Mouse (Mus musculus) embryonic facial prominence, embryonic 12.5 days (tissue): ENCODE results near the gene Hoxd10. TPM values are rescaled to one million over a fixed set of nuclear protein-coding genes. Genes with fewer than 3 reads are reported as not detected.

Source experiments
- ATAC-seq: fragments of 200-750 bp; cut with Nextera tagmentation; 2 replicates; pipeline ENCODE4 v1.8.0; 2017; ENCODE audit not compliant: insufficient number of reproducible peaks, insufficient read depth, low FRiP score, low TSS enrichment
- H3K27ac ChIP-seq: fragments of 300-500 bp; sonication (generic); 2 replicates; pipeline ENCODE4 v1.5.1; 2016; ENCODE audit warnings: mild to moderate bottlenecking
- H3K27me3 ChIP-seq: fragments of 300-500 bp; sonication (generic); 2 replicates; pipeline ENCODE4 v1.6.1; 2016; ENCODE audit warnings: mild to moderate bottlenecking, moderate library complexity
- H3K36me3 ChIP-seq: fragments of 300-500 bp; sonication (generic); 2 replicates; pipeline ENCODE4 v1.6.1; 2016; ENCODE audit warnings: mild to moderate bottlenecking
- H3K4me1 ChIP-seq: fragments of 300-500 bp; sonication (generic); 2 replicates; pipeline ENCODE4 v1.6.1; 2016
- H3K4me2 ChIP-seq: fragments of 300-500 bp; sonication (generic); replicated peaks from 2 replicates; pipeline ENCODE4 v1.6.1; 2016; ENCODE audit warnings: mild to moderate bottlenecking, moderate library complexity
- H3K4me3 ChIP-seq: fragments of 300-500 bp; sonication (generic); 2 replicates; pipeline ENCODE4 v1.5.1; 2016; ENCODE audit warnings: mild to moderate bottlenecking
- H3K9ac ChIP-seq: fragments of 300-500 bp; sonication (generic); 2 replicates; pipeline ENCODE4 v1.6.1; 2016; ENCODE audit warnings: mild to moderate bottlenecking, moderate library complexity
- H3K9me3 ChIP-seq: fragments of 300-500 bp; sonication (generic); 2 replicates; pipeline ENCODE4 v1.6.1; 2016; ENCODE audit warnings: mild to moderate bottlenecking, moderate library complexity
- WGBS: fragments of 180-500 bp; shearing (Covaris S2); methylation state at CpG from one replicate; pipeline ENCODE4 v1.1.7; 2016; 5-methylcytosine and 5-hydroxymethylcytosine counted together
- polyA plus RNA-seq: library from polyadenylated mRNA; unstranded; fragments of >200 nt; fragmentation: Nextera tagmentation; extraction: Ambion mirVana; gene quantifications from 2 replicates; pipeline ENCODE4 v1.2.1, GENCODE M21; 2016

The Hoxd10 gene
- polyA plus RNA-seq, 1 experiment from 2014 or later, result not detected

DNA sequence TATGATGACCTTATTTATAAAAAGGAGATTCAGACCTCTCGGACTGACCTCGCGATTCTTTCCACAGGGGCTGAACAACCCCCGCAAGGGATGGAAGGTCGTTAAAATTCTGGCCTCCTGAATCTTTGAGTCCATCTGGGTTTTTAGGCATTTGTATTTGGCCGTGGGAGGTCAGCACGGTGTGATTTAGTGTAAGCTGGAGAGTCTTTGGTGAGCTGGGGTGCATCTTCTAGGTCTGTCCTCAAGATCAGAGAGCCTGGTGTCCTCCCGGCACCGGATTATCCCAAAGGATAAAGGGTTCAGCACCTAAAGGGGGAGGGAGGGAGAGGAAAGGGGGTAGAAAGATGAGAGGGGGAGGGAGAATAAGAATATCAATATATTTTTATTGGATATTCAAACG, 11.6 kb downstream of the Hoxd10 start:
- Histone ChIP-seq H3K27ac (no peak overlapping the region), H3K9ac (no peak overlapping the region), H3K4me1 (peaks cover 6% of the 10 kb centered on the region), H3K9me3 (no peaks in the 10 kb centered on the region), H3K36me3 (no peaks in the 10 kb centered on the region), H3K4me3 (no peak overlapping the region), H3K27me3 (peaks cover 91% of the 10 kb centered on the region), H3K4me2 (no peak overlapping the region)
- 2% methylated on average over 10 of the region's 10 CpGs for WGBS
- ATAC-seq, result no peak

DNA sequence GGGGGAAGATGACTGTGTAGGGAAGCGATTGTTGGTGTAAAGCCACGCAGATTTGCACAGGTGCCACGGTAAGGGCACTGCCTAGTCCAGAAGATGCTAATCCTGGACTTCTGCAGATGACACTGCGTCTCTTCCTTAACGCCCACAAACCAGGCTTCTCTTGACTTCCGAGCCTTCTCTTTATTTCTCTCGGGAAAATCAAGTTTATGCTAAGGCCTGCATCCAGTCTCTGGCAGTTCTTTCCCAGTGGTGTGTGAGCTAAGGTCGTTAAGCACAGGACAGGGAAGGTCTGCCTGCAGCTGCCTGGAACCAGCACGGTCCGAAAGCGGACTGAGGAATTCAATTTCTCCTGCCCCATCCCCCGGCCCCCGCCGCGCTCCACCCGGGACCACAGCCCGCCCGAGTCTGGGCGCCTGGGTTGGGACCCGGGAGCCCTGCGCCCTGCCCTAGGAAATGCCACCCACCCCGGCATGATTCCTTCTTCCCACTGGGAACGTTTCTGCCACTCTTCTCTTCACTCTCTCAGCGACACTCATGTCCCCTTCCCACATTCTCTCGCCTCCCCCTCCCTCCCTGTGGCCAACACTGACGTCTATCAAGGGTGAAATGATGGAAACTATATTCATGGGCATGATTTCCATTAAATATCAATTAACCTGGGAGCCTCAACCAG, 12.1 kb downstream of the Hoxd10 start:
- no peak overlapping the region for H3K4me2 ChIP-seq
- H3K36me3 ChIP-seq, result no peaks in the 10 kb centered on the region
- peaks cover 91% of the 10 kb centered on the region for H3K27me3 ChIP-seq
- H3K4me3 ChIP-seq, result peak overlapping the region; percentile 36; the same call in 1 of the 2 replicates
- 2% methylated on average over 26 of the region's 26 CpGs for WGBS
- H3K9ac ChIP-seq, result no peak overlapping the region
- no peak overlapping the region for H3K27ac ChIP-seq
- ATAC-seq, result no peak
- H3K4me1 ChIP-seq, result 0 out of 2 replicates have a peak, but pooled peaks cover 3% of the 10 kb centered on the region
- no peaks in the 10 kb centered on the region for H3K9me3 ChIP-seq

DNA sequence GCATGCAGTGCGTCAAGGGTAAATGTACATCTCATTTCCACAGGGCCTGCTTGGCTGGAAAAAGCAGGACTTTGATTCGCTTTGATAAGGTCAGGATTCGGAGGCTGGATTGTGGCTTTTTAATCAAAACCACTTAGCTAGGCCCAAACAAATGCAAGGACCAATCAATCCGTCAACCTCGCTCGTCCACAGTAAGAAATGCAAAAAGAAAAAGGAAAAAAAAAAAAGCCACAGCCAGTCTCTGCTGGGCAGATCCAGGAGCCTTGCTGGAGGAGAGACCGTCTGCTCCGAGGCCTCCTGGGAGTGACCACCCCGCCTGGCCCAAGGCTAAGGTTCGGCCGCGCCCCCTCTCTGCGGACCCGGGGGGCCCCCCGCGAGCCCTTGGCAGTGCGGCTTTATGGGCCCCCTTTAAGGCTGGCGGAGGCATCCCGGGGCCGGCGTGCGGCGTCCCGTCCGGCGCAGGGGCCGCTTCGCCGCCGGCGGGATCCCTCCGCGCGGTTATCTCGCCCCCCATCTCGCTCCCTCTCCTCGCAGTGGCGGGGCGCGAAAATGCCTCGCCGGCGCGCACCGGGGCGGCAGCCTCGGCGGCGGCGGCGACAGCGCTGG, 12.8 kb downstream of the Hoxd10 start, which contains the start of gene Hoxd8:
TSS of gene Hoxd8 (plus strand) at position 223 of the 606 bp plus-strand sequence.
- Histone ChIP-seq H3K36me3 (no peaks in the 10 kb centered on the region), H3K4me1 (0 out of 2 replicates have a peak, but pooled peaks cover 3% of the 10 kb centered on the region), H3K27me3 (peaks cover 91% of the 10 kb centered on the region), H3K9me3 (no peaks in the 10 kb centered on the region), H3K9ac (peak within 1 kb of the TSS; percentile 45; the same call in 1 of the 2 replicates), H3K27ac (no peak within 1 kb of the TSS), H3K4me3 (peak within 1 kb of the TSS; percentile 36), H3K4me2 (peak within 1 kb of the TSS; percentile 58)
- ATAC-seq, result no peak
- under 1% methylated on average over 35 of the region's 52 CpGs for WGBS

DNA sequence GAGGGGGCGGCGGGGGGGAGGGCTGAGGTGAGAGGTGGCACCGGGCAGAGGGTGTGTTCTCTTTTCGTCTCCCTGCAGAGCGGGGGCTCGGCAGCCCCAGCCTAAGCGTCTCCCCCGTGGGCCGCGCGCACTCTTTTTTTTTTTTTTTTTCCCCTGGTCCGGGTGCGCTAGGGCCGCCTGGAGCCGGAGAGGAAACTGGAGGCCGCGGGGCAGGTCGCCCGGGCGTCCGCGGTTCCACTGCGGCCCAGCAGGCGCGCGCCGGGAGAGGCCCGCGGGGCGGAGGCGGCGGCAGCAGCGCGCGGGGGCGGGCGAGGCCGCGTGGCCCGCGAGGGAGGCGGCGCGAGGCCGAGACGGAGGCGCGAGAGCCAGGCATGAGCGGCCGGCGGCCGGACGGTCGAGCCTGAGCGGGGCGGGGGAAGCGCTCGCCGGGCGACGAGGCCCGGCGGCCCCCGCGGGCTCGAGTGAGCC, 13.3 kb downstream of the Hoxd10 start:
- H3K4me3 ChIP-seq, result peak overlapping the region; percentile 36
- H3K9me3 ChIP-seq, result no peaks in the 10 kb centered on the region
- no peaks in the 10 kb centered on the region for H3K36me3 ChIP-seq
- no peak for ATAC-seq
- 0 out of 2 replicates have a peak, but pooled peaks cover 3% of the 10 kb centered on the region for H3K4me1 ChIP-seq
- H3K27ac ChIP-seq, result no peak overlapping the region
- under 1% methylated on average over 43 of the region's 66 CpGs for WGBS
- peak overlapping the region; percentile 58 for H3K4me2 ChIP-seq
- H3K9ac ChIP-seq, result peak overlapping the region; percentile 45; the same call in 1 of the 2 replicates
- peaks cover 91% of the 10 kb centered on the region for H3K27me3 ChIP-seq

- WGBS, result 1% methylated on average over 52 of the region's 85 CpGs
- Histone ChIP-seq H3K27ac (no peak overlapping the region), H3K4me1 (0 out of 2 replicates have a peak, but pooled peaks cover 3% of the 10 kb centered on the region), H3K4me3 (peak overlapping the region; percentile 36), H3K9me3 (no peaks in the 10 kb centered on the region), H3K36me3 (no peaks in the 10 kb centered on the region), H3K9ac (peak overlapping the region; percentile 45; the same call in 1 of the 2 replicates), H3K4me2 (peak overlapping the region; percentile 58), H3K27me3 (peaks cover 91% of the 10 kb centered on the region)
- no peak for ATAC-seq
Measured at GRCm38 (mm10) chr2:74705467-74706089, 13.9 kb downstream of the Hoxd10 start.

DNA sequence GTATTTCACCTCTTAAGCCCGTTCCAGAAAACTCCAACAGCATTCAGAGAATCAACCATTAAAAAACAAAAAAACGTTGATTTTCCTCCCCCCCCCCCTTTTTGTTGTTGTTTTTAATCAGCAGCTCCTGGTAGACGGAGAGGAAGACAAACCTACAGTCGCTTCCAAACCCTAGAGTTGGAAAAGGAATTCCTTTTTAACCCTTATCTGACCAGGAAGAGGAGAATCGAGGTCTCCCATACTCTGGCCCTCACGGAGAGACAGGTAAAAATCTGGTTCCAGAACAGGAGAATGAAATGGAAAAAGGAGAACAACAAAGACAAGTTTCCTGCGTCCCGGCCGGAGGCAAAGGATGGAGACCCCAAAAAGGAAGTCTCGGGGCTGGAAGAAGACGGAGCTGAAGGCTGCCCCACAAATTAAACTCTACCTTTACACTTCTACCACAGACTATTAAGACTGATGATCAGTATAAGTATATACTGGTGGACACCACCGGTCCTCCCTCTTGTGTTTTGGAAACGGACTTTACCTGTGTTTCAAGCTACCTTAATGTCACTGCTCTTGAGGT, 14.8 kb downstream of the Hoxd10 start:
- no peak overlapping the region for H3K9ac ChIP-seq
- H3K4me2 ChIP-seq, result no peak overlapping the region
- WGBS, result 3% methylated on average over 13 of the region's 13 CpGs
- peaks cover 89% of the 10 kb centered on the region for H3K27me3 ChIP-seq
- ATAC-seq, result no peak
- no peak overlapping the region for H3K27ac ChIP-seq
- no peaks in the 10 kb centered on the region for H3K9me3 ChIP-seq
- H3K4me3 ChIP-seq, result no peak overlapping the region
- no peaks in the 10 kb centered on the region for H3K36me3 ChIP-seq
- H3K4me1 ChIP-seq, result 0 out of 2 replicates have a peak, but pooled peaks cover 3% of the 10 kb centered on the region

GRCm38 (mm10) chr2:74707599-74707998, 15.9 kb downstream of the Hoxd10 start:
- no peak overlapping the region for H3K9ac ChIP-seq
- H3K4me2 ChIP-seq, result no peak overlapping the region
- WGBS, result 7% methylated on average over 7 of the region's 7 CpGs
- H3K27ac ChIP-seq, result no peak overlapping the region
- H3K4me3 ChIP-seq, result no peak overlapping the region
- 0 out of 2 replicates have a peak, but pooled peaks cover 3% of the 10 kb centered on the region for H3K4me1 ChIP-seq
- H3K27me3 ChIP-seq, result peaks cover 92% of the 10 kb centered on the region
- H3K9me3 ChIP-seq, result no peaks in the 10 kb centered on the region
- no peaks in the 10 kb centered on the region for H3K36me3 ChIP-seq
- ATAC-seq, result no peak

DNA sequence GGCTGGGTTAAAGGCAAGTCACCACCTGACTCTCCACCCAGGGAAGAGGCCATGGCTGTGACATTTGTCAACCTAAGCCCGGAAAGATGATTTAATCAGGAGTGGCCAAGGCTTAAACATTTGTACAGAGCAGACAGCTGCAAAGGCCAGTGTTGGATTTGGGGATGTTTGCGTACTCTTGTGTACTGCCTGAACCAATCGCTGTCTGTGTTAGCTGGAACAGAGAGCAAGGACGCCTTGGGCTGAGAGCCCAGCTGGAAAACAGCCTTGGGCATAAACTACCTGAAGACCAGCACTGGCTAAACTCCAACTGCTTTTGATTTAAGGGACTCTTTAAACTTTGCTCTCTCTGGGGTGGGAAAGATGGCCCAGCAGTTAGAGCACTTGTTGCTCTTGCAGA, 17.0 kb downstream of the Hoxd10 start:
- Histone ChIP-seq H3K36me3 (no peaks in the 10 kb centered on the region), H3K9me3 (no peaks in the 10 kb centered on the region), H3K27ac (no peak overlapping the region), H3K9ac (no peak overlapping the region), H3K4me1 (0 out of 2 replicates have a peak, but pooled peaks cover 3% of the 10 kb centered on the region), H3K4me3 (no peak overlapping the region), H3K4me2 (no peak overlapping the region), H3K27me3 (peaks cover 92% of the 10 kb centered on the region)
- 6% methylated on average over 4 of the region's 4 CpGs for WGBS
- ATAC-seq, result no peak

GRCm38 (mm10) chr2:74709465-74710419, 18.0 kb downstream of the Hoxd10 start:
- H3K4me1 ChIP-seq, result 0 out of 2 replicates have a peak, but pooled peaks cover 3% of the 10 kb centered on the region
- no peak overlapping the region for H3K27ac ChIP-seq
- peaks cover 92% of the 10 kb centered on the region for H3K27me3 ChIP-seq
- no peak for ATAC-seq
- H3K9me3 ChIP-seq, result no peaks in the 10 kb centered on the region
- WGBS, result 5% methylated on average over 5 of the region's 5 CpGs
- no peaks in the 10 kb centered on the region for H3K36me3 ChIP-seq
- no peak overlapping the region for H3K9ac ChIP-seq
- H3K4me2 ChIP-seq, result no peak overlapping the region
- no peak overlapping the region for H3K4me3 ChIP-seq

DNA sequence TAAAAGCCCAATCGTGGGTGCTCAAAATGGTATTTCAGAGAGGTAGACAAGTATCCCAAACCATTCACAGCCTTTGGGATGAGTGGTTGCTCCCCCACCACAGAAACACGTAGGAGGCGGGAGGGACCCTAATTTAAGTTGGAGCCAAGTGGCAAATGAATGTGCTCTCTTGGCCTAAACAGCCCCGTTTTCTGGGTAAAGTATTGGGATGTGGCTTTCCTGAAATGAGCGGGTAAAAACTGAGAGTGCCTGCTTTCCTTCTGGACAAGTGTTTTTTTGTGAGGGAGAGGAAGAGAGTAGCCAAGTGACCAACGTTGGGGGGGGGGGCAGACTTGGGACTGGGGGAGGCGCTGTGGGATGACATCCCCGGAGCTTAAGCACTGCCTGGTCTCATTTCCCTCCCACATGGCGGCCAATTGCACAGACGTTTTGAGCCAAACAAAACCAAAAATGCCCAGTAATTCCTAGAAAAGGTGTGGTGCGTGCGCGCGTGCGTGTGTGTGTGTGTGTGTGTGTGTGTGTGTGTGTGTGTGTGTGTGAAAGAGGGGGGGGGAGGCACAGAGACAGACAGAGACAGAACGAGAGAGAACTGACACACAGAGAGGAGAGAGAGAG, 19.3 kb downstream of the Hoxd10 start:
- ATAC-seq, result no peak
- Histone ChIP-seq H3K27ac (no peak overlapping the region), H3K4me2 (no peak overlapping the region), H3K36me3 (no peaks in the 10 kb centered on the region), H3K9me3 (no peaks in the 10 kb centered on the region), H3K9ac (no peak overlapping the region), H3K4me1 (no peaks in the 10 kb centered on the region), H3K4me3 (no peak overlapping the region), H3K27me3 (peaks cover 94% of the 10 kb centered on the region)
- WGBS, result 1% methylated on average over 16 of the region's 16 CpGs
